Mouse (Mus musculus): ENCODE data around the gene Dph2. TPM values are rescaled to one million over a fixed set of nuclear protein-coding genes. Genes with fewer than 3 reads are reported as not detected.
A peak's percentile ranks its signal among the peaks of the same experiment; 100 is the strongest.

Dph2 gene
- polyA plus RNA-seq, 1 experiment from 2014 or later: 22.9 TPM

- peak within 1 kb of the TSS; percentile 81 for H3K27ac ChIP-seq
- no peaks in the 10 kb centered on the region for H3K9me3 ChIP-seq (ENCODE audit: control insufficient read depth, low read length)
- no peaks in the 10 kb centered on the region for H3K27me3 ChIP-seq (ENCODE audit: control insufficient read depth, insufficient read depth, low read length)
- H3K9ac ChIP-seq: peak within 1 kb of the TSS; percentile 75
- H3K4me1 ChIP-seq (replicated peaks; ENCODE audit: control insufficient read depth, insufficient read depth, low read length): peaks cover 39% of the 10 kb centered on the region
- peaks cover 22% of the 10 kb centered on the region for H3K36me3 ChIP-seq (replicated peaks; ENCODE audit: control insufficient read depth, insufficient read depth)
- peak within 1 kb of the TSS; percentile 83 for H3K4me3 ChIP-seq (replicated peaks; ENCODE audit: low read length)
- DNase-seq (ENCODE audit: low spot score) (peak; percentile 94), ATAC-seq (ENCODE audit: low FRiP score) (peak; percentile 95)
- H3K4me2 ChIP-seq (replicated peaks): peak within 1 kb of the TSS; percentile 98
- under 1% methylated on average over 61 of the region's 61 CpGs for WGBS
Measured at GRCm38 (mm10) chr4:117914591-117915442, 23.0 kb upstream of the Dph2 start, which contains the start of gene Ipo13. Gene Ipo13 (minus strand): TSS chr4:117914999.

- H3K9me3 ChIP-seq (ENCODE audit: control insufficient read depth, low read length): no peaks in the 10 kb centered on the region
- peak overlapping the region; percentile 98 for H3K4me2 ChIP-seq (replicated peaks)
- H3K27ac ChIP-seq: no peak overlapping the region
- peak overlapping the region; percentile 83 for H3K4me3 ChIP-seq (replicated peaks; ENCODE audit: low read length)
- H3K36me3 ChIP-seq (replicated peaks; ENCODE audit: control insufficient read depth, insufficient read depth): peaks cover 23% of the 10 kb centered on the region
- peak overlapping the region; percentile 75 for H3K9ac ChIP-seq
- WGBS: 19% methylated on average over 8 of the region's 8 CpGs
- H3K4me1 ChIP-seq (replicated peaks; ENCODE audit: control insufficient read depth, insufficient read depth, low read length): peaks cover 47% of the 10 kb centered on the region
- ATAC-seq (ENCODE audit: low FRiP score) (no peak; the same call in 1 of the 2 replicates), DNase-seq (ENCODE audit: low spot score) (no peak)
- no peaks in the 10 kb centered on the region for H3K27me3 ChIP-seq (ENCODE audit: control insufficient read depth, insufficient read depth, low read length)
Measured at GRCm38 (mm10) chr4:117914031-117914430, 22.2 kb upstream of the Dph2 start.

DNA sequence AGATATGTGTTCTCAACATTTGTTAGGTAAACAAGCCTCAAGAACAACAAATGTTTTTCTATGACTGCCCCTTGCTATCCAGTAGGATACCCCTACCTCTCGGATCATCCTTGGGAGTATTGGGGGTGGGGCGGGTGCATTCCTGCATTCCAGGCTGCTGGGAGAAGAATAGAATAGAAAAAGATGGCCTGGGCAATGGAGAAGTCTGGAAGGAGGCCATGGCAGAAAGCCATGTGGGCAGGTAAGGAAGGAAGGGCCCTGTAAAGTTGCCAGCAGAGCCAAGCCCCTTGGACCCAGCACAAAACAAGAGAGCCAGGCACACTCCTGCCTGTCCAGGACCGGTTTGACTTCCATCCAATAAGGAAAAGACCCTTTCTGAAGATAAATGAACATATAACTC, 21.6 kb upstream of the Dph2 start:
- Histone ChIP-seq H3K4me1 (replicated peaks; ENCODE audit: control insufficient read depth, insufficient read depth, low read length) (peaks cover 53% of the 10 kb centered on the region), H3K36me3 (replicated peaks; ENCODE audit: control insufficient read depth, insufficient read depth) (peaks cover 23% of the 10 kb centered on the region), H3K4me3 (replicated peaks; ENCODE audit: low read length) (peak overlapping the region; percentile 83), H3K9ac (peak overlapping the region; percentile 75), H3K4me2 (replicated peaks) (peak overlapping the region; percentile 98), H3K9me3 (ENCODE audit: control insufficient read depth, low read length) (no peaks in the 10 kb centered on the region), H3K27me3 (ENCODE audit: control insufficient read depth, insufficient read depth, low read length) (no peaks in the 10 kb centered on the region), H3K27ac (no peak overlapping the region)
- 47% methylated on average over 3 of the region's 3 CpGs for WGBS
- ATAC-seq (ENCODE audit: low FRiP score) (no peak), DNase-seq (ENCODE audit: low spot score) (no peak)

- DNase-seq (ENCODE audit: low spot score) (no peak), ATAC-seq (ENCODE audit: low FRiP score) (no peak)
- H3K27me3 ChIP-seq (ENCODE audit: control insufficient read depth, insufficient read depth, low read length): no peaks in the 10 kb centered on the region
- H3K4me2 ChIP-seq (replicated peaks): peak overlapping the region; percentile 98
- no peaks in the 10 kb centered on the region for H3K9me3 ChIP-seq (ENCODE audit: control insufficient read depth, low read length)
- peaks cover 59% of the 10 kb centered on the region for H3K4me1 ChIP-seq (replicated peaks; ENCODE audit: control insufficient read depth, insufficient read depth, low read length)
- H3K36me3 ChIP-seq (replicated peaks; ENCODE audit: control insufficient read depth, insufficient read depth): peaks cover 23% of the 10 kb centered on the region
- H3K4me3 ChIP-seq (replicated peaks; ENCODE audit: low read length): peak overlapping the region; percentile 83
- 60% methylated on average over 7 of the region's 7 CpGs for WGBS
- no peak overlapping the region for H3K27ac ChIP-seq
- peak overlapping the region; percentile 75 for H3K9ac ChIP-seq
Measured at GRCm38 (mm10) chr4:117912685-117913273, 20.9 kb upstream of the Dph2 start.

- no peak for DNase-seq (ENCODE audit: low spot score)
- no peak overlapping the region for H3K27ac ChIP-seq
- peaks cover 61% of the 10 kb centered on the region for H3K4me1 ChIP-seq (replicated peaks; ENCODE audit: control insufficient read depth, insufficient read depth, low read length)
- H3K4me2 ChIP-seq (replicated peaks): peak overlapping the region; percentile 98; the same call in 1 of the 2 replicates
- peaks cover 23% of the 10 kb centered on the region for H3K36me3 ChIP-seq (replicated peaks; ENCODE audit: control insufficient read depth, insufficient read depth)
- no peak for ATAC-seq (ENCODE audit: low FRiP score)
- no peaks in the 10 kb centered on the region for H3K27me3 ChIP-seq (ENCODE audit: control insufficient read depth, insufficient read depth, low read length)
- no peaks in the 10 kb centered on the region for H3K9me3 ChIP-seq (ENCODE audit: control insufficient read depth, low read length)
- H3K9ac ChIP-seq: peak overlapping the region; percentile 26; the same call in 1 of the 2 replicates
- no peak overlapping the region for H3K4me3 ChIP-seq (replicated peaks; ENCODE audit: low read length)
- 90% methylated on average over 13 of the region's 13 CpGs for WGBS
Measured at GRCm38 (mm10) chr4:117912131-117912561, 20.3 kb upstream of the Dph2 start.

GRCm38 (mm10) chr4:117908834-117909453, 17.1 kb upstream of the Dph2 start:
- DNase-seq (ENCODE audit: low spot score) (peak; percentile 50), ATAC-seq (ENCODE audit: low FRiP score) (peak; percentile 77)
- Histone ChIP-seq H3K9ac (peak overlapping the region; percentile 38), H3K4me2 (replicated peaks) (peak overlapping the region; percentile 52), H3K36me3 (replicated peaks; ENCODE audit: control insufficient read depth, insufficient read depth) (peaks cover 51% of the 10 kb centered on the region), H3K27ac (peak overlapping the region; percentile 78), H3K9me3 (ENCODE audit: control insufficient read depth, low read length) (no peaks in the 10 kb centered on the region), H3K27me3 (ENCODE audit: control insufficient read depth, insufficient read depth, low read length) (no peaks in the 10 kb centered on the region), H3K4me1 (replicated peaks; ENCODE audit: control insufficient read depth, insufficient read depth, low read length) (peaks cover 49% of the 10 kb centered on the region), H3K4me3 (replicated peaks; ENCODE audit: low read length) (peak overlapping the region; percentile 13)
- WGBS: 47% methylated on average over 8 of the region's 8 CpGs

- peaks cover 65% of the 10 kb centered on the region for H3K36me3 ChIP-seq (replicated peaks; ENCODE audit: control insufficient read depth, insufficient read depth)
- ATAC-seq (ENCODE audit: low FRiP score): no peak
- 86% methylated on average over 3 of the region's 3 CpGs for WGBS
Measured at GRCm38 (mm10) chr4:117906196-117906595, 14.4 kb upstream of the Dph2 start.

DNA sequence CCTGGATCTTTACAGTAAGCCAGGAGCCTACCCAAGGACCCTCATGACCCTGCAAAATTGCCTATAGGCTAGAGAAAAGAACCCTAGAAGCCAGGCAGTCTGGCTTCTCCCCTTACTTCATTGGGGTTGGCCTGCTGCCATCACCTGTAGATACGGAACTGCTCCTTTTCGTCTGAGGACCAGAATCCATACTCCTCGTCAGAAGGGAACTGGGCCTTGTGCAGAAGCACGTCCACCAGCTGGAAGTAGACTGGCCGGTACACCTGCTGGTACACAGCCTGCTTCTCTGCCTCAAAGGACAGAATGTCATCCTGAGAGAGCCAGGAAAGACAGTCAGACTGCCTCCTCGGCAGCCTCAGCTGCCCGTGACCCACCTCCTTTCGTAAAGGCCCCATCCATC, 12.9 kb upstream of the Dph2 start:
- Histone ChIP-seq H3K27ac (no peak overlapping the region), H3K9me3 (ENCODE audit: control insufficient read depth, low read length) (no peaks in the 10 kb centered on the region), H3K36me3 (replicated peaks; ENCODE audit: control insufficient read depth, insufficient read depth) (peaks cover 70% of the 10 kb centered on the region), H3K27me3 (ENCODE audit: control insufficient read depth, insufficient read depth, low read length) (no peaks in the 10 kb centered on the region), H3K9ac (no peak overlapping the region), H3K4me1 (replicated peaks; ENCODE audit: control insufficient read depth, insufficient read depth, low read length) (peaks cover 21% of the 10 kb centered on the region), H3K4me3 (replicated peaks; ENCODE audit: low read length) (no peak overlapping the region), H3K4me2 (replicated peaks) (no peak overlapping the region)
- no peak for DNase-seq (ENCODE audit: low spot score)
- 95% methylated on average over 8 of the region's 8 CpGs for WGBS
- no peak for ATAC-seq (ENCODE audit: low FRiP score)

More at GRCm38 (mm10) chr4:117906196-117906595, 14.4 kb upstream of the Dph2 start:
- no peak overlapping the region for H3K27ac ChIP-seq
- H3K4me1 ChIP-seq (replicated peaks; ENCODE audit: control insufficient read depth, insufficient read depth, low read length): peaks cover 30% of the 10 kb centered on the region
- no peaks in the 10 kb centered on the region for H3K9me3 ChIP-seq (ENCODE audit: control insufficient read depth, low read length)
- H3K27me3 ChIP-seq (ENCODE audit: control insufficient read depth, insufficient read depth, low read length): no peaks in the 10 kb centered on the region
- H3K4me2 ChIP-seq (replicated peaks): no peak overlapping the region
- DNase-seq (ENCODE audit: low spot score): no peak
- no peak overlapping the region for H3K9ac ChIP-seq
- no peak overlapping the region for H3K4me3 ChIP-seq (replicated peaks; ENCODE audit: low read length)

- no peaks in the 10 kb centered on the region for H3K27me3 ChIP-seq (ENCODE audit: control insufficient read depth, insufficient read depth, low read length)
- no peak overlapping the region for H3K27ac ChIP-seq
- ATAC-seq (ENCODE audit: low FRiP score) (no peak), DNase-seq (ENCODE audit: low spot score) (no peak)
- H3K4me1 ChIP-seq (replicated peaks; ENCODE audit: control insufficient read depth, insufficient read depth, low read length): peaks cover 15% of the 10 kb centered on the region
- WGBS: 91% methylated on average over 10 of the region's 10 CpGs
- H3K9ac ChIP-seq: no peak overlapping the region
- no peaks in the 10 kb centered on the region for H3K9me3 ChIP-seq (ENCODE audit: control insufficient read depth, low read length)
- H3K36me3 ChIP-seq (replicated peaks; ENCODE audit: control insufficient read depth, insufficient read depth): peaks cover 76% of the 10 kb centered on the region
- H3K4me3 ChIP-seq (replicated peaks; ENCODE audit: low read length): no peak overlapping the region
- H3K4me2 ChIP-seq (replicated peaks): no peak overlapping the region
Measured at GRCm38 (mm10) chr4:117904094-117904493, 12.3 kb upstream of the Dph2 start.

All from hindbrain, embryonic 14.5 days (tissue).